In the genomic region with DNA sequence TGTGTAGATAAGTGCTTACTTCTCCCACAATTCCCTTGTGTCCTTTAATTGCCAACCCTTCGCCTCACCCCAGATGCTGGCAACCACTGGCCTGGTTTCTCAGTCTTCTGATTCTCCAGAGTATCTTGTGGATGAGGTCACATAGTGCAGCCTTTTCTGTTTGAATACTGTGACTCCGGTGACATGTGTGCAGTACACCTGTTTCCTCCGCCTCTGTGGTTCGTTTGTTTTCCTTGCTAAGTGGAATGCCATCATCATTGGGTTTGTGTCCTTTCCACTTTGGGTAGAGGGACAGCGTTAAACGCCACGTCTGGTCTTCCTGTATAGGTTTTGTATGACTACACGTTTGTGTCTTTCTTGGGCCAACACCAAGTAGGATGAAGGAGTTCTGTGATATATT, we compare ENCODE assay signal across 16 mouse cellular contexts.
"Had no signal": no experiment of that assay in that cellular context is flagged by ENCODE, and none has a peak within 500 bp of the region (broad histone marks: within the 10 kb centered on the region; RNA-seq: fewer than 3 reads in every experiment).

No protein-coding gene starts in this region.

- H3K27ac ChIP-seq: intestine, embryonic 15.5 days; kidney, embryonic 15.5 days; left cerebral cortex, adult 2 months; liver, embryonic 13.5 days; macrophage; midbrain, embryonic 13.5 days; stomach, embryonic 15.5 days had no signal

- H3K9me3 ChIP-seq: intestine, embryonic 15.5 days; kidney, embryonic 15.5 days; liver, embryonic 13.5 days; midbrain, embryonic 13.5 days; stomach, embryonic 15.5 days had no signal

- ATAC-seq: intestine, embryonic 15.5 days; midbrain, embryonic 13.5 days had no signal

- H3K27me3 ChIP-seq: intestine, embryonic 15.5 days; liver, embryonic 13.5 days; midbrain, embryonic 13.5 days; stomach, embryonic 15.5 days had no signal

- H3K9ac ChIP-seq: intestine, embryonic 15.5 days; kidney, embryonic 15.5 days; liver, embryonic 13.5 days; midbrain, embryonic 13.5 days; stomach, embryonic 15.5 days had no signal

- H3K36me3 ChIP-seq: intestine, embryonic 15.5 days; kidney, embryonic 15.5 days; liver, embryonic 13.5 days; midbrain, embryonic 13.5 days; stomach, embryonic 15.5 days had no signal

- H3K4me3 ChIP-seq: intestine, embryonic 15.5 days; kidney, embryonic 15.5 days; left cerebral cortex, adult 2 months; liver, embryonic 13.5 days; midbrain, embryonic 13.5 days; stomach, embryonic 15.5 days had no signal

- H3K4me1 ChIP-seq: stomach, embryonic 15.5 days had no signal

- H3K4me2 ChIP-seq: intestine, embryonic 15.5 days; kidney, embryonic 15.5 days; midbrain, embryonic 13.5 days; stomach, embryonic 15.5 days had no signal

- DNase-seq: kidney, adult 11 months; kidney, adult 8-10 months; kidney, postnatal 10 days; kidney, postnatal 36 days; layer of hippocampus, postnatal 36 days; lung, adult 2 months; retina, postnatal 1 day; right cerebral cortex, postnatal 25 days; spleen, adult 18-20 months had no signal
